ENCODE assay signal across 27 mouse cellular contexts in genomic region chr2:158506475-158506874, GRCm38 (mm10). TPM values are rescaled to one million over a fixed set of nuclear protein-coding genes. Genes with fewer than 3 reads are reported as not detected.
DNase-seq lines count a peak whose midpoint lies in the region; ATAC-seq and TF ChIP-seq lines count a peak whose summit lies in the region.
"Had no signal": no experiment of that assay in that cellular context is flagged by ENCODE, and none has a peak within 500 bp of the region (broad histone marks: within the 10 kb centered on the region; RNA-seq: fewer than 3 reads in every experiment).

No protein-coding gene starts in this region.

- H3K4me1 ChIP-seq in liver, postnatal 0 days (ENCODE audit: insufficient read depth): no peaks in the 10 kb centered on the region
- H3K4me1 ChIP-seq in liver, embryonic 12.5 days: no peaks in the 10 kb centered on the region
- peaks cover 11% of the 10 kb centered on the region for H3K4me1 ChIP-seq in embryonic facial prominence, embryonic 10.5 days
- H3K4me1 ChIP-seq: embryonic facial prominence, embryonic 12.5 days; forebrain, embryonic 13.5 days; forebrain, embryonic 15.5 days had no signal

- 55% methylated on average over 5 of the region's 5 CpGs for WGBS in liver, postnatal 0 days (ENCODE audit: insufficient replicate concordance)
- 57% methylated on average over 5 of the region's 5 CpGs for WGBS in liver, embryonic 12.5 days (ENCODE audit: insufficient replicate concordance)
- WGBS in embryonic facial prominence, embryonic 10.5 days: 84% methylated on average over 5 of the region's 5 CpGs

- no peaks in the 10 kb centered on the region for H3K36me3 ChIP-seq in liver, postnatal 0 days (replicated peaks; ENCODE audit: insufficient read depth, low read length)
- H3K36me3 ChIP-seq in liver, embryonic 12.5 days: no peaks in the 10 kb centered on the region
- H3K36me3 ChIP-seq in embryonic facial prominence, embryonic 10.5 days (replicated peaks): no peaks in the 10 kb centered on the region
- H3K36me3 ChIP-seq: embryonic facial prominence, embryonic 12.5 days; forebrain, embryonic 15.5 days; G1E had no signal

- H3K9ac ChIP-seq in liver, postnatal 0 days (replicated peaks): no peak overlapping the region
- no peak overlapping the region for H3K9ac ChIP-seq in liver, embryonic 12.5 days
- H3K9ac ChIP-seq: embryonic facial prominence, embryonic 12.5 days; forebrain, embryonic 13.5 days; forebrain, embryonic 15.5 days; forebrain, postnatal 0 days had no signal

- no peaks in the 10 kb centered on the region for H3K9me3 ChIP-seq in liver, postnatal 0 days (ENCODE audit: low read length)
- H3K9me3 ChIP-seq in liver, embryonic 12.5 days (replicated peaks): no peaks in the 10 kb centered on the region
- H3K9me3 ChIP-seq in embryonic facial prominence, embryonic 10.5 days: no peaks in the 10 kb centered on the region
- H3K9me3 ChIP-seq: embryonic facial prominence, embryonic 12.5 days; forebrain, embryonic 13.5 days; forebrain, embryonic 15.5 days; G1E had no signal

- H3K4me3 ChIP-seq in liver, postnatal 0 days (ENCODE audit: low read depth, low read length): no peak overlapping the region
- H3K4me3 ChIP-seq in liver, embryonic 12.5 days: no peak overlapping the region
- no peak overlapping the region for H3K4me3 ChIP-seq in embryonic facial prominence, embryonic 10.5 days
- H3K4me3 ChIP-seq: embryonic facial prominence, embryonic 12.5 days; forebrain, embryonic 13.5 days; forebrain, embryonic 15.5 days had no signal

- intact Hi-C loops in heart, postnatal 10 days (cut with DNase I): no loop called here

- no peak overlapping the region for H3K4me2 ChIP-seq in liver, postnatal 0 days (ENCODE audit: low read depth, low read length)
- H3K4me2 ChIP-seq in liver, embryonic 12.5 days: no peak overlapping the region
- H3K4me2 ChIP-seq: embryonic facial prominence, embryonic 12.5 days; forebrain, embryonic 13.5 days; forebrain, embryonic 15.5 days had no signal

- peak; percentile 66 for DNase-seq in heart, adult 11 months
- DNase-seq in heart, postnatal 10 days: no peak
- peak; percentile 8 for DNase-seq in liver, postnatal 0 days
- peak; percentile 5 for DNase-seq in embryonic facial prominence, embryonic 10.5 days (ENCODE audit: low spot score)
- DNase-seq: adrenal gland, adult 8-10 months; adrenal gland, postnatal 14 days; adrenal gland, postnatal 36 days; B cell, adult 2 months; cerebellum, adult 11-12 months; cerebellum, adult 2 months; cerebellum, adult 9-10 months; cerebellum, postnatal 10 days; cerebellum, postnatal 25 days; embryo, embryonic 11 days; forebrain, postnatal 0 days had no signal

- TF ChIP-seq EP300 in liver, postnatal 0 days (IDR thresholded peaks at IDR 0.05; ENCODE audit: low read depth): no peak

- no peak for ATAC-seq in liver, postnatal 0 days
- ATAC-seq in liver, embryonic 12.5 days: no peak
- ATAC-seq: activated CD4-positive, CD25-positive, alpha-beta regulatory T cell, adult 4 months; CD4-positive, CD25-positive, alpha-beta regulatory T cell, adult 4 months; forebrain, embryonic 13.5 days; forebrain, embryonic 15.5 days; forebrain, postnatal 0 days; Patski had no signal

- H3K27ac ChIP-seq in liver, postnatal 0 days (ENCODE audit: low read depth): no peak overlapping the region
- H3K27ac ChIP-seq in liver, embryonic 12.5 days: no peak overlapping the region
- H3K27ac ChIP-seq in embryonic facial prominence, embryonic 10.5 days (replicated peaks): no peak overlapping the region
- H3K27ac ChIP-seq: embryonic facial prominence, embryonic 12.5 days; forebrain, embryonic 13.5 days; forebrain, embryonic 15.5 days had no signal

- no peaks in the 10 kb centered on the region for H3K27me3 ChIP-seq in liver, postnatal 0 days (ENCODE audit: insufficient read depth, low read length)
- no peaks in the 10 kb centered on the region for H3K27me3 ChIP-seq in liver, embryonic 12.5 days (replicated peaks)
- no peaks in the 10 kb centered on the region for H3K27me3 ChIP-seq in embryonic facial prominence, embryonic 10.5 days (replicated peaks; ENCODE audit: low read depth, poor library complexity, severe bottlenecking)
- H3K27me3 ChIP-seq: embryonic facial prominence, embryonic 12.5 days; forebrain, embryonic 13.5 days; forebrain, embryonic 15.5 days; Patski had no signal

- TF ChIP-seq CTCF in liver, postnatal 0 days (IDR thresholded peaks at IDR 0.05; ENCODE audit: low read depth): no peak

RNA-seq across cellular contexts. Expression of gene Adig, which starts 4.1 kb away (rescaled TPM):
- 10 to 100 TPM in 1 of 2 experiments, 1 to 10 TPM in 1; 5.5 to 19.7 TPM for total RNA-seq in heart, postnatal 10 days (2021)
- polyA plus RNA-seq in liver, postnatal 0 days (2015; fragmentation: Nextera tagmentation; extraction: Ambion mirVana): not detected in 2 replicates
- polyA plus RNA-seq in liver, embryonic 12.5 days (2016; fragmentation: Nextera tagmentation; extraction: Ambion mirVana): not detected in 2 replicates
- polyA plus RNA-seq in embryonic facial prominence, embryonic 10.5 days (2016; fragmentation: Nextera tagmentation; extraction: Ambion mirVana): not detected in 2 replicates
- total RNA-seq: CH12.LX; common myeloid progenitor, adult 5-6 weeks; forebrain, postnatal 0 days; G1E had no signal
- polyA plus RNA-seq: activated CD4-positive, CD25-positive, alpha-beta regulatory T cell, adult 4 months; CD4-positive, CD25-positive, alpha-beta regulatory T cell, adult 4 months; embryonic facial prominence, embryonic 12.5 days; forebrain, embryonic 11.5 days; forebrain, embryonic 13.5 days; forebrain, embryonic 15.5 days; forebrain, postnatal 0 days; G1E; Patski had no signal

RNA-seq across cellular contexts. Expression of gene Arhgap40, which starts 6.1 kb away (rescaled TPM):
- not detected for total RNA-seq in heart, postnatal 10 days (2021)
- not detected in 2 replicates for polyA plus RNA-seq in liver, postnatal 0 days (2015; fragmentation: Nextera tagmentation; extraction: Ambion mirVana)
- polyA plus RNA-seq in liver, embryonic 12.5 days (2016; fragmentation: Nextera tagmentation; extraction: Ambion mirVana): not detected in 2 replicates
- 0.21 and 0.25 TPM in 2 replicates for polyA plus RNA-seq in embryonic facial prominence, embryonic 10.5 days (2016; fragmentation: Nextera tagmentation; extraction: Ambion mirVana)
- total RNA-seq: adrenal gland, adult 18-20 months; adrenal gland, adult 8-10 months; adrenal gland, postnatal 14 days; adrenal gland, postnatal 36 days; CH12.LX; common myeloid progenitor, adult 5-6 weeks; G1E had no signal
- polyA plus RNA-seq: activated CD4-positive, CD25-positive, alpha-beta regulatory T cell, adult 4 months; CD4-positive, CD25-positive, alpha-beta regulatory T cell, adult 4 months; G1E had no signal

Comparison
In these comparisons a context has a peak if more than half of its experiments do, and no peak if none do; other contexts are left out.
1. DNase-seq: peak in heart, adult 11 months (single experiment), liver, postnatal 0 days (single experiment) and embryonic facial prominence, embryonic 10.5 days (single experiment); none in heart, postnatal 10 days (0 of 2).